Mouse (Mus musculus): ENCODE measurements around the gene Foxred2.

- TF ChIP-seq POLR2A (IDR thresholded peaks at IDR 0.05; ENCODE audit: control insufficient read depth in 1 of 2, insufficient read depth in 1 of 2, low read depth in 1 of 2, low read length in 2 of 2, poor library complexity in 1 of 2) (no peak), MYC (IDR thresholded peaks at IDR 0.05; ENCODE audit: low read depth, low read length) (no peak)
Measured at GRCm38 (mm10) chr15:77962447-77962846, 5.9 kb upstream of the Foxred2 start.
